Mouse (Mus musculus) embryonic facial prominence, embryonic 12.5 days (tissue): ENCODE measurements around the gene 9630041A04Rik. TPM values are rescaled to one million over a fixed set of nuclear protein-coding genes. Genes with fewer than 3 reads are reported as not detected.

Experiments used
- ATAC-seq: fragments of 200-750 bp; cut with Nextera tagmentation; 2 replicates; pipeline ENCODE4 v1.8.0; 2017; ENCODE audit not compliant: insufficient number of reproducible peaks, insufficient read depth, low FRiP score, low TSS enrichment
- H3K27ac ChIP-seq: fragments of 300-500 bp; sonication (generic); 2 replicates; pipeline ENCODE4 v1.5.1; 2016; ENCODE audit warnings: mild to moderate bottlenecking
- H3K27me3 ChIP-seq: fragments of 300-500 bp; sonication (generic); 2 replicates; pipeline ENCODE4 v1.6.1; 2016; ENCODE audit warnings: mild to moderate bottlenecking, moderate library complexity
- H3K36me3 ChIP-seq: fragments of 300-500 bp; sonication (generic); 2 replicates; pipeline ENCODE4 v1.6.1; 2016; ENCODE audit warnings: mild to moderate bottlenecking
- H3K4me1 ChIP-seq: fragments of 300-500 bp; sonication (generic); 2 replicates; pipeline ENCODE4 v1.6.1; 2016
- H3K4me2 ChIP-seq: fragments of 300-500 bp; sonication (generic); replicated peaks from 2 replicates; pipeline ENCODE4 v1.6.1; 2016; ENCODE audit warnings: mild to moderate bottlenecking, moderate library complexity
- H3K4me3 ChIP-seq: fragments of 300-500 bp; sonication (generic); 2 replicates; pipeline ENCODE4 v1.5.1; 2016; ENCODE audit warnings: mild to moderate bottlenecking
- H3K9ac ChIP-seq: fragments of 300-500 bp; sonication (generic); 2 replicates; pipeline ENCODE4 v1.6.1; 2016; ENCODE audit warnings: mild to moderate bottlenecking, moderate library complexity
- H3K9me3 ChIP-seq: fragments of 300-500 bp; sonication (generic); 2 replicates; pipeline ENCODE4 v1.6.1; 2016; ENCODE audit warnings: mild to moderate bottlenecking, moderate library complexity
- WGBS: fragments of 180-500 bp; shearing (Covaris S2); methylation state at CpG from one replicate; pipeline ENCODE4 v1.1.7; 2016; 5-methylcytosine and 5-hydroxymethylcytosine counted together
- polyA plus RNA-seq: library from polyadenylated mRNA; unstranded; fragments of >200 nt; fragmentation: Nextera tagmentation; extraction: Ambion mirVana; gene quantifications from 2 replicates; pipeline ENCODE4 v1.2.1, GENCODE M21; 2016

The 9630041A04Rik gene
- not detected in 2 replicates for polyA plus RNA-seq

DNA sequence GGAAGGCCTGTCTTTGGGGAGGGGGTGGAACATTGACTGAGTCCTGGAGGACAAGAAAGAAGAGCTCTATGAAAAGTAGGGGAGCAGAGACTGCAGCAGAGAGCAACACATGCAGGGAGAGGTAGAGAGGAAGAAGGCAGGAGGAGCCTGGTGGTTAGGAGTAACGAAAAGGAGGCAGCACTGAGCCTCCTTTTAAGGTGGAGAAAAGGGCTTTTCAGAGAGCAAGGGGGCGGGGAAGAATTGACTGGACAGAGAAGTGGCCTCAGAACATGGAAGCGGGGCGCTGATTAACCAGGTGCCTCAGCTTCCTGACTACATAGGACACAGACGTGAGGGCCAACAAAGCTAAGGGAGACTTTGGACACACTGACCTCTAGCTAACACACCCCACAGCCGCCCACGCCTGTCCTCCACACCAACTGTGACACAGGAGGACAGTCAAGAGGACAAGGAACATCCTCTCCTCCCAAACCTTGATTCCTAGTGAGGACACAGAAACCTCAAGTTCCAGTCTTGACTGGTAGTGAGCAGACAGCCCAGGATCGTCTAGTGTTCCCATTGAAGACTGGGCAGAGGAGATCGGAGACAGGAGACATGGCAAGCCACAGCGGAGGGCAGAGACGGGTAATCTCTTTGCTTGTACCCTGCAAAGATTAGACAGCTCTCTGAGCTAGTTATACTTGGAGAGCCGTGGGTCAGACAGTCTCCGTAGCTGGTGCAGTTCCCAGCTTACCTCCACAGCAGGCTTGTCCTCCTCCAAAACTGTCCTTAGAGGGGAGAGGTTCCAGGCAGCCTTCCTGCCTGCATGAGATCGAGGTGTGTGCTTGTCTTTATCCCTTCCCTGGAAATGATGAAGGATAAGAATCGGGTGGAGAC lies at the start of gene 9630041A04Rik:
TSS of gene 9630041A04Rik (plus strand) at position 246 of the 876 bp plus-strand sequence.
- WGBS: 71% methylated on average over 15 of the region's 15 CpGs
- Histone ChIP-seq H3K27ac (no peak within 1 kb of the TSS), H3K9ac (no peak within 1 kb of the TSS), H3K36me3 (no peaks in the 10 kb centered on the region), H3K4me2 (no peak within 1 kb of the TSS), H3K27me3 (no peaks in the 10 kb centered on the region), H3K4me3 (no peak within 1 kb of the TSS), H3K4me1 (no peaks in the 10 kb centered on the region), H3K9me3 (no peaks in the 10 kb centered on the region)
- no peak for ATAC-seq

DNA sequence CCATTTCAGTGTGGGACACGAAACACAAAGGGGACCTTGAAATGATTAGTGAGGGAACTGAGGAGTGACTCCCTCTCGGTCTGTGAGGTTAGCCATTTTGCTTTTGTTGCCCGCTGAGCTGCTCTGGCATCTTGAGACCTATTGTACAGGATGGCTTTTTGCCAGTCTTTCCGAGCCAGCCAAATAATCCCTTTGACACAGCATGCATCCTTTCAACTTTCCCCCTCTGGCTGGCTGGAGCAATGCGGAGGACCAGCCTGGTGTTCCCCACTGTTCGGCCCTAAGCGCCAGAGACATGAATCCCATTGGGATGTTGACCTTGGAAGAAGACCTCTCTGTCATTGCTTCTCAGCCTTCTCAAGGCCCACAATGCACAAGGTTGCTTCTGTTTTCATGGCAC lies 37.7 kb upstream of the 9630041A04Rik start:
- no peaks in the 10 kb centered on the region for H3K4me1 ChIP-seq
- H3K27ac ChIP-seq: no peak overlapping the region
- H3K9me3 ChIP-seq: no peaks in the 10 kb centered on the region
- H3K27me3 ChIP-seq: no peaks in the 10 kb centered on the region
- 75% methylated on average over 7 of the region's 7 CpGs for WGBS
- ATAC-seq: no peak
- H3K36me3 ChIP-seq: no peaks in the 10 kb centered on the region
- no peak overlapping the region for H3K4me2 ChIP-seq
- no peak overlapping the region for H3K4me3 ChIP-seq
- H3K9ac ChIP-seq: no peak overlapping the region

DNA sequence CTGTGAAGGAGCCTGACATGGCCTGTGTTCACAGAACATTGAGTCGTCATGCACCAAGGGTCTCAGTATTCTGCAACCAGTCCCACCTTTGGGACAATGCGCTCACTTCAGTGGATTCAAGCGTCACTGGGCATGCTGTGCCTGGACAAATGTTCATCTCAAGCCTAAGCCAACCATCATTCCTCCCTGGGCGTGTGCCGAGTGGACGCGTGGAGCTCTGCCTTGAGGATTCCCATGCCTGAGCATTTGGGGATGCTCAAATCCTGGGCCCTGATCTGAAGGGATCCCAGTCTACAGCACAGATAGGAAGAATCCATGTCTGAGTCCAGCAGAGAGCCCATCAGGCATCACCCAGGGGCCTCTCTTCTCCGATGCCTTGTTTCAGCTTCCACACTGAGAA lies 36.0 kb upstream of the 9630041A04Rik start:
- Histone ChIP-seq H3K4me1 (no peaks in the 10 kb centered on the region), H3K36me3 (no peaks in the 10 kb centered on the region), H3K27me3 (no peaks in the 10 kb centered on the region), H3K4me3 (no peak overlapping the region), H3K27ac (no peak overlapping the region), H3K9ac (no peak overlapping the region), H3K9me3 (no peaks in the 10 kb centered on the region), H3K4me2 (no peak overlapping the region)
- 94% methylated on average over 8 of the region's 8 CpGs for WGBS
- no peak for ATAC-seq

DNA sequence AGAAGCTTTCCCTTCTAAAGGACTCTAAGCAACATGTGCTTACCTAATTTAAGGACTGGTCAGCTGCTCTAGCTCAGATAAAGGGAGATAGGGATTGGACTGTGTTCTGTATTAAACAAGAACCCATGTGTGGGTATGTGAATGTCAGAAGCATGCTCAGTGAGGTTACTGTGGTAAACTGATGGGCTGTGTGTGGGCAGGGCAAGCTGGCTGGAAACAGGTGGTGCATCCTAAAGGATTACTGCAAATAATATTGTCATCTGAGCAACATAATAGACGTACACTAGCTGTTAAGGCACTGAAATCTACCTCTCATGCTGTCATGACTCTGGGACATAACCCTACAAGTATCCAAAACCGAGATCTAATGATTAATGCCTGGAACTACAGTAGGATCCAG lies 28.0 kb upstream of the 9630041A04Rik start:
- Histone ChIP-seq H3K27ac (no peak overlapping the region), H3K36me3 (no peaks in the 10 kb centered on the region), H3K4me1 (no peaks in the 10 kb centered on the region), H3K4me2 (no peak overlapping the region), H3K9ac (no peak overlapping the region), H3K27me3 (no peaks in the 10 kb centered on the region), H3K9me3 (no peaks in the 10 kb centered on the region), H3K4me3 (no peak overlapping the region)
- WGBS: 74% methylated on average over 2 of the region's 2 CpGs
- ATAC-seq: no peak

DNA sequence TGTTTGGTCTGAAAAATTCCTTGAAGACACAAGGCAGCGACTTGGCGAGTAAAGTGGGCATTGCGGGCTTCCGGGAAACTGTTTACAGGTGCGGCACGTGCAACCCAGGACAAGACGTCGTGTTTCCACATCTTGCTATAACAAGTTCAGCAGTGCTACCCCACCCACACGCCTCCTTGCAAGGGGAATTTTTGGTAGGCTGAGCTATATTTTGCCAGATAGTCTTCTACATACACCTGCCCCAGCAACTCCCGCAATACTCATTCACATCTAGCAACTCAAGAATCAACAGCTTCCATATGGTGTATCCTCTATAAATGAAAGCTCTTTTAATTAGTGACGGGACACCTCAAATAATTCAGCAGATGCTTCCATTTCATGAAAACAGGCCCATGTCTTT lies 20.5 kb upstream of the 9630041A04Rik start:
- Histone ChIP-seq H3K9me3 (no peaks in the 10 kb centered on the region), H3K9ac (no peak overlapping the region), H3K27me3 (no peaks in the 10 kb centered on the region), H3K4me2 (no peak overlapping the region), H3K4me3 (no peak overlapping the region), H3K36me3 (no peaks in the 10 kb centered on the region), H3K4me1 (no peaks in the 10 kb centered on the region), H3K27ac (no peak overlapping the region)
- 89% methylated on average over 11 of the region's 11 CpGs for WGBS
- ATAC-seq: no peak

DNA sequence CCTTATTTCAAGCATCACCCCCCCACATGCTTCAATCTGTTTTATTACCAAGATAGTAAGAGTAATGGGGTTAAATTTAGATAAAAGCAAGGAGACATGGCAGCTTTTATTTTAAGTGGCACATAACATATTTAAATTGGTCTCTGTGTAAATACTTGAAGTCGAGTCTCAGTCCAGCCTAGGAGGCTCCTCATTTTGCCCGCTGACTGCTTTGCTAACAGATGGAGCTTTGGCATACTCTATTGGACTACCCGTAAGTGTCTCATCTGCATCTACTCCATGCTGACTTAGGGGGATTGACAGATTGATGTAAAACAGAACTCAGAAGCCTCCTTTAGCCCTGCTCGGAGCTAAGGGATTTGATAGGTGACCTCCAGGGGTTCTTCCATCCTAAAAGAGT lies 17.7 kb upstream of the 9630041A04Rik start:
- Histone ChIP-seq H3K9ac (no peak overlapping the region), H3K9me3 (no peaks in the 10 kb centered on the region), H3K27me3 (no peaks in the 10 kb centered on the region), H3K4me1 (no peaks in the 10 kb centered on the region), H3K27ac (no peak overlapping the region), H3K4me2 (no peak overlapping the region), H3K4me3 (no peak overlapping the region), H3K36me3 (no peaks in the 10 kb centered on the region)
- ATAC-seq: no peak
- 81% methylated on average over 4 of the region's 4 CpGs for WGBS

DNA sequence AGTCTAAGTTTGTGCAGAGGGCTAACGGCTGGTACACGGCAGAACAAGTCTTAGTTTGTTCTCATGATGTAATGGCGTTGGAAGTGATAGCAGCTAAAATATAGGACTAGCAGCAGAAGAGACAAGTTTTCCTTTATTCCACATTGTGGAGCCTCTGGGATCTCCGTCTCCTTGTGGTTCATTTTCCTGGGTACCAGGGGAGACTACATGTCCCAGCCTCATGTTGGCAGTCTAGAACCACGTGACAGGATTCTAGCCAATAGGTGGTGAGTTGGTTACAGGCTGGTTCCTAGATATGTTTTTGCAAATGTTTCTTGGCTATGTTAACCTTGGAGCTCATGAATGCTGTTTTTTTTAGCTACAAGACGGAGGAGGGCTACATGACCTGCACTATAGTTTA lies 15.9 kb upstream of the 9630041A04Rik start:
- Histone ChIP-seq H3K9me3 (no peaks in the 10 kb centered on the region), H3K4me3 (no peak overlapping the region), H3K9ac (no peak overlapping the region), H3K27me3 (no peaks in the 10 kb centered on the region), H3K4me1 (no peaks in the 10 kb centered on the region), H3K36me3 (no peaks in the 10 kb centered on the region), H3K4me2 (no peak overlapping the region), H3K27ac (no peak overlapping the region)
- WGBS: 80% methylated on average over 6 of the region's 6 CpGs
- no peak for ATAC-seq

DNA sequence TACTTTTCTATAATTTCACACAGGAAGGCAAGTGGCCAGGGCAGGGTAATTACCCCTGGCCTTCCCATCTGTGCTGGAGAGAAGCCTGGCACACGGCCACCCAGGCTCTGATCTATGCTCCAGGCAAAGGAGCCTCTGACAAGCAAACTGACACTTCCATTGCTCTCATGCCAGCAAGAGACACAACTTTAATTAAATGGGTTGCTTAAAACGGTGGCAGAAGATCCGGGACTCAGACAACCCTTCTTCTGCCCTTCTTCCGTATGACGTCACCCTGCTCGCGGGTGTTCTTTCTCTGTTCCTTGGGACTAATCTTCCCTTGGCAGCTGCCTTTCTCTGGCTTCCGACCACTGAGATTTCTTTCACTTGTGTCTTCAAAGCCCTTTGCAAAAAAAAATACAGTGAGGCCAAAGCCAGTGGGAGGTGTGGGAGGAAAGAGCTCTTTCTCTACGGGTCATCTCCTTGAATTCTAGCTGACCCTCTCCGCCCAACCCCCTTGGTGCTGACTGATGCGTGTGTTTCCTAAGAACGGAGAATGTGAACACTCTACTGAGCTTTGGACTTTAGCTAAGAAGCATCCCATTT lies 932 bp downstream of the 9630041A04Rik start:
- Histone ChIP-seq H3K27me3 (no peaks in the 10 kb centered on the region), H3K9me3 (no peaks in the 10 kb centered on the region), H3K9ac (no peak overlapping the region), H3K4me3 (no peak overlapping the region), H3K4me2 (no peak overlapping the region), H3K4me1 (no peaks in the 10 kb centered on the region), H3K27ac (no peak overlapping the region), H3K36me3 (no peaks in the 10 kb centered on the region)
- no peak for ATAC-seq
- WGBS: 58% methylated on average over 12 of the region's 12 CpGs

DNA sequence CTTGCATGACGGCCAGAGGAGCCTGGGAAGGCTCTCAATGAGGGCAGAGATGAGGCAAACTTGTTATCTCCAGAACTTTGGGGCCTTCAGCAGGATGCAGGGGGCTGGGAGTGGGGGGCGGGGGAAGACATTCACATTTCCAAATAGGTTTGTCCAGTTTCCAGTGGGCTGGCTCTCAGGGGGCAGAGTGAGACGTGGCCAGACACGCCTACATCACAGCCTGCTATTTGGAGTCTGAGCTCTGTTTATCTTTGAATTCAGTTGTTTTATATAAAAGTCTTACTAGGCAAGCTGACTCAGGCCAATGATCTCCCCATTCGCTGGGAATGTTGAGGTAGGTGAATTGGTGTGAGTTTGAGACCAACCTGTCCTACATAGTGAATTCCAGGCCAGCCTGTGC lies 1.5 kb downstream of the 9630041A04Rik start:
- Histone ChIP-seq H3K9ac (no peak overlapping the region), H3K4me1 (no peaks in the 10 kb centered on the region), H3K4me2 (no peak overlapping the region), H3K27me3 (no peaks in the 10 kb centered on the region), H3K4me3 (no peak overlapping the region), H3K36me3 (no peaks in the 10 kb centered on the region), H3K27ac (no peak overlapping the region), H3K9me3 (no peaks in the 10 kb centered on the region)
- WGBS: 73% methylated on average over 5 of the region's 5 CpGs
- no peak for ATAC-seq

DNA sequence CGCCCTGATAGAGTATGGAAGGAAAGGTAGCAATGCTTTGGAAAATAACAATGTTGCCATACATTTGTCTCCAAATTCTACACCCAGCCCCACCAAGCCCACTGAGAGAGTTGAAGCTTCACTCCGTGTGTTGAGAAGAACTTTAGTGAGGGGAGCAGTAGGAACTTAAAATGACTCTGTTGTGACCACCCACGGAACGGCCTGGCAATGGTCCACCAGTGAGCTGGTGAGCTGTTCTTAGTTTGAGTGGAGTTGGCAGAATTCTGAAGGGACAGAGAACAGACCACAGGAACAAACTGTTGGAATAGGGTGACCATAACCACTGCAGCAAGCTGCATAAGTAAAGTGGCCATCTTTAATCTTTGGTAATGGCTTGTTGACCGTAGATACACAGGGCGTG lies 7.0 kb downstream of the 9630041A04Rik start:
- no peak overlapping the region for H3K4me3 ChIP-seq
- no peak overlapping the region for H3K4me2 ChIP-seq
- H3K27ac ChIP-seq: no peak overlapping the region
- H3K36me3 ChIP-seq: no peaks in the 10 kb centered on the region
- 89% methylated on average over 6 of the region's 6 CpGs for WGBS
- no peaks in the 10 kb centered on the region for H3K4me1 ChIP-seq
- H3K9ac ChIP-seq: no peak overlapping the region
- H3K9me3 ChIP-seq: no peaks in the 10 kb centered on the region
- ATAC-seq: no peak
- no peaks in the 10 kb centered on the region for H3K27me3 ChIP-seq

DNA sequence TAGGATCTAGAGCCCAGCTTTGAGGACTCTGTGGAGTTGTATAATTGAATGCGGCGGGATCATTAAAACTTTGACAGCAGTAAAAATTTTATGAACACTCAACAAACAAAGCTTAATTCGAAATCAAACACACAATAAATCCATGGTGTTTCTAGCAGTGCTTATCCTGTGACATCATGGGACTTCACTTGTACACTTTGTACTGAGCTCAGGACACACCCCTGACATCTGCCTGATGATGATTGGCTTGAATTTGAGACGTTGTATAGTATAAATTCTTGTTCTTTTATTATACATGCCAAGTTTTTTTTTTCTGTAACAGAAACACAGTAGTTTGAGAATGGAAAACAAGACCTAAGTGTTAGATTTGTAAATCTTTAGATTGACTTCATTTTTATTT lies 8.4 kb downstream of the 9630041A04Rik start:
- WGBS: 79% methylated on average over 4 of the region's 4 CpGs

DNA sequence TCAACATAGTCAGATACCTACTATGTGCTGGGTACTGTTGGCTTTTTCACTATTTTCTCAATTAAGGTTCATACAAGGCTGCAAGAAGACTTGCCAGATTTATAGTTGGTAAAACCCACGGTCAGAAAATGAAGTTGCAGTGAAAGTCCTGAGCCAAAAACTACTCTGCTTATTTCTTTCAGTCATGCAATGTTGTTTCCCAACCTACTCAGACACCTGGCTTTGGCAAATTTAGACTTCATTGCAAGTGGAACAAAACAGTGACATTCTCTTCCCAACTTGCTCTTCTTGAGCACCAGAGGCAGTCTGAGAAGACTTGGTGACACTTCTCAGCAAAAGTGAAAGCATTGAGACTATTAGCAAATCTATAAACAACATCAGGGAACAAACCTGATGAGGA lies 13.7 kb downstream of the 9630041A04Rik start:
- WGBS: 90% methylated on average over 1 of the region's 1 CpGs
- H3K4me3 ChIP-seq: no peak overlapping the region
- no peaks in the 10 kb centered on the region for H3K27me3 ChIP-seq

More for the DNA sequence above, 8.4 kb downstream of the 9630041A04Rik start:
- Histone ChIP-seq H3K4me3 (no peak overlapping the region), H3K27ac (no peak overlapping the region), H3K9me3 (no peaks in the 10 kb centered on the region), H3K4me1 (no peaks in the 10 kb centered on the region), H3K36me3 (no peaks in the 10 kb centered on the region), H3K27me3 (no peaks in the 10 kb centered on the region), H3K4me2 (no peak overlapping the region), H3K9ac (no peak overlapping the region)
- no peak for ATAC-seq

More for the DNA sequence above, 13.7 kb downstream of the 9630041A04Rik start:
- Histone ChIP-seq H3K4me2 (no peak overlapping the region), H3K36me3 (no peaks in the 10 kb centered on the region), H3K4me1 (peaks cover 7% of the 10 kb centered on the region; the same call in 1 of the 2 replicates), H3K27ac (no peak overlapping the region), H3K9ac (no peak overlapping the region), H3K9me3 (no peaks in the 10 kb centered on the region)
- ATAC-seq: no peak
